In genomic region chr4:56654327-56654726, GRCm38 (mm10) we compare ENCODE assay signal across 11 mouse cellular contexts.
DNase-seq lines count a peak whose midpoint lies in the region; ATAC-seq and TF ChIP-seq lines count a peak whose summit lies in the region.
"Had no signal": no experiment of that assay in that cellular context is flagged by ENCODE, and none has a peak within 500 bp of the region (broad histone marks: within the 10 kb centered on the region; RNA-seq: fewer than 3 reads in every experiment).

No protein-coding gene starts in this region.

- intact Hi-C loops in gastrocnemius, postnatal 14 days (cut with DNase I; ENCODE audit: low total_unique reads): no loop called here

- DNase-seq in gastrocnemius, postnatal 25 days: peak; percentile 37
- no peak for DNase-seq in gastrocnemius, postnatal 14 days
- DNase-seq in right cerebral cortex, postnatal 36 days (ENCODE audit: low spot score in 2 of 2): peak; percentile 39 to 44
- no peak for DNase-seq in right cerebral cortex, postnatal 4 days
- DNase-seq in layer of hippocampus, adult 8-10 months (ENCODE audit: low spot score in 2 of 2): peak; percentile 17 to 61
- DNase-seq in midbrain, postnatal 0 days (ENCODE audit: low spot score): peak; percentile 33

- no peaks in the 10 kb centered on the region for H3K36me3 ChIP-seq in midbrain, postnatal 0 days (ENCODE audit: insufficient read depth, low read length)
- H3K36me3 ChIP-seq: embryonic facial prominence, embryonic 13.5 days; heart, embryonic 13.5 days; intestine, embryonic 15.5 days had no signal

- H3K4me2 ChIP-seq in midbrain, postnatal 0 days (ENCODE audit: low read depth, low read length, poor library complexity, severe bottlenecking): no peak overlapping the region
- H3K4me2 ChIP-seq: embryonic facial prominence, embryonic 13.5 days; heart, embryonic 13.5 days; intestine, embryonic 15.5 days had no signal

- H3K9me3 ChIP-seq in midbrain, postnatal 0 days (ENCODE audit: low read length): no peaks in the 10 kb centered on the region
- H3K9me3 ChIP-seq: embryonic facial prominence, embryonic 13.5 days; heart, embryonic 13.5 days; intestine, embryonic 15.5 days had no signal

- no peaks in the 10 kb centered on the region for H3K27me3 ChIP-seq in midbrain, postnatal 0 days (ENCODE audit: insufficient read depth, low read length)
- H3K27me3 ChIP-seq: embryonic facial prominence, embryonic 13.5 days; heart, embryonic 13.5 days; intestine, embryonic 15.5 days had no signal

- no peak overlapping the region for H3K9ac ChIP-seq in midbrain, postnatal 0 days (replicated peaks; ENCODE audit: low read length, poor library complexity, severe bottlenecking)
- H3K9ac ChIP-seq: embryonic facial prominence, embryonic 13.5 days; heart, embryonic 13.5 days; intestine, embryonic 15.5 days; liver, embryonic 14.5 days had no signal

- ATAC-seq in midbrain, postnatal 0 days (ENCODE audit: low FRiP score): no peak
- no peak for ATAC-seq in erythroblast, adult 5-6 weeks (replicated peaks; ENCODE audit: low FRiP score, poor library complexity, severe bottlenecking)
- ATAC-seq: intestine, embryonic 15.5 days had no signal

- no peak overlapping the region for H3K27ac ChIP-seq in midbrain, postnatal 0 days (ENCODE audit: low read depth, low read length)
- H3K27ac ChIP-seq: embryonic facial prominence, embryonic 13.5 days; heart, embryonic 13.5 days; intestine, embryonic 15.5 days; liver, embryonic 14.5 days had no signal

- 68% methylated on average over 4 of the region's 4 CpGs for WGBS in midbrain, postnatal 0 days

- peaks cover 5% of the 10 kb centered on the region; the same call in 1 of the 2 replicates for H3K4me1 ChIP-seq in midbrain, postnatal 0 days (ENCODE audit: insufficient read depth, low read length)
- H3K4me1 ChIP-seq: intestine, embryonic 15.5 days had no signal

- H3K4me3 ChIP-seq in midbrain, postnatal 0 days (ENCODE audit: low read depth, low read length): no peak overlapping the region
- H3K4me3 ChIP-seq: embryonic facial prominence, embryonic 13.5 days; heart, embryonic 13.5 days; intestine, embryonic 15.5 days had no signal

- TF ChIP-seq CTCF in midbrain, postnatal 0 days (IDR thresholded peaks at IDR 0.05): no peak

Comparison
In these comparisons a context has a peak if more than half of its experiments do, and no peak if none do; other contexts are left out.
1. DNase-seq: peak in gastrocnemius, postnatal 25 days (single experiment), right cerebral cortex, postnatal 36 days (2 of 2), layer of hippocampus, adult 8-10 months (2 of 2) and midbrain, postnatal 0 days (single experiment); none in gastrocnemius, postnatal 14 days (single experiment) and right cerebral cortex, postnatal 4 days (single experiment).